Mouse (Mus musculus): Measurements from ENCODE around the gene Il19. TPM values are rescaled to one million over a fixed set of nuclear protein-coding genes. Genes with fewer than 3 reads are reported as not detected.

Gene Il19
- polyA plus RNA-seq, 1 experiment: 0.06 TPM

DNA sequence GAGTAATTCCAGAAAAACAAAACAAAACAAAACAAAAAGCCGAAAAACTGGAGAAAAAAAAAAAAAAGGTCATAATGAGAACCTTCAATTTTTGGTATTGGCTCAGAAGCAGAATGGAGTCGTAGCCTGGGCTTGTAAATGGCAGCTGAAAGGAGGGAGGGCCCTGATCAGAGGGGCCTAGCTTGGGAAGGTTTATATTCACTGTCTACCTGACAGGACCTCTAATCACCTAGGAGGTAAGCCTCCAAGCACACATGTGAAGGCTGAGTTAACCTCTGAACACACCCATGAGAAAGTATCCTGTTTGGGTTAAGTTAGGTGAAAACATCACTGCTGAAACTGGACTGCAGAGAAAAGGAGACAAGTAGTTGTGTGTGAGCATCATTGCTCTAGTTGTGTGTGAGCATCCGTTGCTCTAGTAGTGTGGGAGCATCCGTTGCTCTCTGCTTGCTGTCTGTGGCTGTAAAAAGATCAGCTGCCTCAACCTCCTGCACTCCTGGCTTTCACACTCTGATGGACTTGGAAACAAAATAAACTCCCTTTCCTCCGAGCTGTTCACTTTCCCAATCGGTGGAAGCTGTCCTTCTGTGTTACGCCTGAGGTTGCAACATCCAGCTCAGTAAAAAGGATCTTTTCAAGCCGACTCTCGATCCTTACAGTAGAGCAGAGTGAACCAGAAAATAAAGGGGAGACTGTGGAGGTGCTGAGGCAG lies 46.4 kb downstream of the Il19 start:
- Histone ChIP-seq H3K79me2 (ENCODE audit: control insufficient read depth, insufficient read depth) (no peaks in the 10 kb centered on the region), H3K4me3 (ENCODE audit: insufficient read depth, poor library complexity, severe bottlenecking) (no peak overlapping the region), H3ac (ENCODE audit: control insufficient read depth, insufficient read length, low read depth) (no peak overlapping the region), H3K36me3 (ENCODE audit: control insufficient read depth, insufficient read depth) (no peaks in the 10 kb centered on the region), H3K79me3 (ENCODE audit: low read depth) (no peaks in the 10 kb centered on the region), H3K27me3 (ENCODE audit: control insufficient read depth, insufficient read depth, insufficient read length) (no peaks in the 10 kb centered on the region)
- TF ChIP-seq MYOD1 (IDR thresholded peaks at IDR 0.05; ENCODE audit: control insufficient read depth, insufficient read length, low read depth) (no peak), CTCF (IDR thresholded peaks at IDR 0.05; ENCODE audit: control insufficient read depth, insufficient read depth, insufficient read length) (no peak), USF1 (IDR thresholded peaks at IDR 0.05; ENCODE audit: low read depth) (no peak), FOSL1 (IDR thresholded peaks at IDR 0.05; ENCODE audit: insufficient read depth, low read length, poor library complexity, severe bottlenecking) (no peak), MAX (IDR thresholded peaks at IDR 0.05) (no peak), MYOG (IDR thresholded peaks at IDR 0.05; ENCODE audit: control insufficient read depth, extremely low read depth, insufficient read length) (no peak)

DNA sequence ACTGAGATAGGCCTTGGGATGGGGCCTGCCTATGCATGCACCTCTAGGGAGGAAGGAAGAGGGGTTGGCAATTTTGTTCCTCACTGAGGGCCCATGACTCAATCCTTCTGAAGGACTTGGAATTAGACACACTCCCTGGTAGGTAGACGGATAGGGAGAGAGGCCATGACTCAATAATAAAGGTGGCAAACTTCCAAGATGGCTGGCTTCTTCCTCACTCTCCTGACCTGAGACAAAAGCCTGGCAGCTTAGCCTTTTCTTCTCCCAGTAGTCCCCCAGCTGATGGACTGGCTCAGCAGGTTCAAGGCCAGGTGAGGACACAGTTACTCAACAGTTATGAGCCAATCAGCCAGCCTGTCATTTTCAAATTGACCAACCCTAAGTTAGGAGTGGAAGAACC lies 47.5 kb downstream of the Il19 start:
- no peaks in the 10 kb centered on the region for H3K79me3 ChIP-seq (ENCODE audit: low read depth)
- no peak overlapping the region for H3ac ChIP-seq (ENCODE audit: control insufficient read depth, insufficient read length, low read depth)
- H3K36me3 ChIP-seq (ENCODE audit: control insufficient read depth, insufficient read depth): no peaks in the 10 kb centered on the region
- TF ChIP-seq FOSL1 (IDR thresholded peaks at IDR 0.05; ENCODE audit: insufficient read depth, low read length, poor library complexity, severe bottlenecking) (no peak), CEBPB (IDR thresholded peaks at IDR 0.05; ENCODE audit: low read depth) (no peak), MAX (IDR thresholded peaks at IDR 0.05) (no peak), USF1 (IDR thresholded peaks at IDR 0.05; ENCODE audit: low read depth) (no peak), MYOG (IDR thresholded peaks at IDR 0.05; ENCODE audit: control insufficient read depth, extremely low read depth, insufficient read length) (no peak)
- no peaks in the 10 kb centered on the region for H3K79me2 ChIP-seq (ENCODE audit: control insufficient read depth, insufficient read depth)
- no peaks in the 10 kb centered on the region for H3K27me3 ChIP-seq (ENCODE audit: control insufficient read depth, insufficient read depth, insufficient read length)
- no peak overlapping the region for H3K4me3 ChIP-seq (ENCODE audit: insufficient read depth, poor library complexity, severe bottlenecking)

DNA sequence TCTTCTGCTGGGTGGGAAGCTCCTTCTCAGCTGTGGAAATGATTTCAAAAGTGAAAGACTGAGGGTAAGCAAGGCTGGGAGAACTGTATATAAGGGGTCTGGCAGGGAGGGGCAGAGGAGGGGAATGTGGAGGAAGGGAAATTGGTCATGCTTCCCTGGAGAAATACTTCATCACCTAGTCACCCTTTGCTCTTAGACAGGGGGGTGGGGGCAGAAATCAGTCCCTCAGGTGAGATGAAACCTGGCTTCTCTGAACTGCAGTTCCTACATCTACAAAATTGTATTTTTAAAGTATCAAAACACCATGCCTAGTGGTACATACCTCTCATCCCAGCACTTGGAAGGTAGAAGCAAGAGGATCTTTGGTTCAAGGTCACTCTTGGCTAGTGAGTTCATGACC lies 52.6 kb downstream of the Il19 start, which contains the start of gene Il24:
Gene Il24 (minus strand): TSS at position 101 of the 400 bp plus-strand sequence.
- no peak within 1 kb of the TSS for H3K4me3 ChIP-seq (ENCODE audit: insufficient read depth, poor library complexity, severe bottlenecking)
- H3K27me3 ChIP-seq (ENCODE audit: control insufficient read depth, insufficient read depth, insufficient read length): no peaks in the 10 kb centered on the region
- TF ChIP-seq MYOD1 (IDR thresholded peaks at IDR 0.05; ENCODE audit: control insufficient read depth, insufficient read length, low read depth) (no peak), USF1 (IDR thresholded peaks at IDR 0.05; ENCODE audit: low read depth) (no peak), MAX (IDR thresholded peaks at IDR 0.05) (no peak), CTCF (IDR thresholded peaks at IDR 0.05; ENCODE audit: control insufficient read depth, insufficient read depth, insufficient read length) (no peak), CEBPB (IDR thresholded peaks at IDR 0.05; ENCODE audit: low read depth) (no peak), FOSL1 (IDR thresholded peaks at IDR 0.05; ENCODE audit: insufficient read depth, low read length, poor library complexity, severe bottlenecking) (no peak), MYOG (IDR thresholded peaks at IDR 0.05; ENCODE audit: control insufficient read depth, extremely low read depth, insufficient read length) (no peak)
- no peak within 1 kb of the TSS for H3ac ChIP-seq (ENCODE audit: control insufficient read depth, insufficient read length, low read depth)
- H3K79me2 ChIP-seq (ENCODE audit: control insufficient read depth, insufficient read depth): no peaks in the 10 kb centered on the region
- H3K79me3 ChIP-seq (ENCODE audit: low read depth): no peaks in the 10 kb centered on the region
- no peaks in the 10 kb centered on the region for H3K36me3 ChIP-seq (ENCODE audit: control insufficient read depth, insufficient read depth)

DNA sequence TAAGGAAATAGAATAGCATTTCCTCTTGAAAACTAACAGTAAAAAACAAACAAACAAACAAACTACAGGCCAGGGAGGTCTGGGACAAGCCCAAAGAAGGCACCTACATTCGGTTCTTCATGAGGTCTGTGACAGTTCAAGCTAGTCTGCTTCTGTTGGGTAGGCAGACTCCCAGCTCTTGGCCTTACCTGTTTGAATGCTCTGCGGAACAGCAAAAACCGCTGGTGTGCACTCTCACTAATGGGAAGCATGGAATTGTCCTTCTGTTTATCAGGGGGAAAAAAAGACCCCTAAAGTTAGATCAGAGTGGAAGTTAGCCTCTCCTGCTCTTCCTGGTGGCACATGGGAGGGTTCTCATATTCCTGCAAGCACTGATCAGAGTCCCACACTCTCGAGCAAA lies 56.8 kb downstream of the Il19 start:
- Histone ChIP-seq H3K79me3 (ENCODE audit: low read depth) (no peaks in the 10 kb centered on the region), H3ac (ENCODE audit: control insufficient read depth, insufficient read length, low read depth) (no peak overlapping the region), H3K79me2 (ENCODE audit: control insufficient read depth, insufficient read depth) (no peaks in the 10 kb centered on the region), H3K27me3 (ENCODE audit: control insufficient read depth, insufficient read depth, insufficient read length) (no peaks in the 10 kb centered on the region), H3K36me3 (ENCODE audit: control insufficient read depth, insufficient read depth) (no peaks in the 10 kb centered on the region), H3K4me3 (ENCODE audit: insufficient read depth, poor library complexity, severe bottlenecking) (no peak overlapping the region)
- TF ChIP-seq FOSL1 (IDR thresholded peaks at IDR 0.05; ENCODE audit: insufficient read depth, low read length, poor library complexity, severe bottlenecking) (no peak), MAX (IDR thresholded peaks at IDR 0.05) (no peak), CEBPB (IDR thresholded peaks at IDR 0.05; ENCODE audit: low read depth) (no peak), MYOD1 (IDR thresholded peaks at IDR 0.05; ENCODE audit: control insufficient read depth, insufficient read length, low read depth) (no peak), MYOG (IDR thresholded peaks at IDR 0.05; ENCODE audit: control insufficient read depth, extremely low read depth, insufficient read length) (no peak), CTCF (IDR thresholded peaks at IDR 0.05; ENCODE audit: control insufficient read depth, insufficient read depth, insufficient read length) (no peak), USF1 (IDR thresholded peaks at IDR 0.05; ENCODE audit: low read depth) (no peak)

Other genes starting within 250 kb of the Il19 start
- gene Gm29427, start 224.3 kb downstream of the Il19 start, polyA plus RNA-seq (2012; fragmentation: generic; extraction: Trizol): not detected
- 0.85 TPM for gene Yod1, start 222.8 kb downstream of the Il19 start, polyA plus RNA-seq (2012; fragmentation: generic; extraction: Trizol)
- 3.0 TPM for gene Pfkfb2, start 210.9 kb downstream of the Il19 start, polyA plus RNA-seq (2012; fragmentation: generic; extraction: Trizol)
- gene AA986860, start 208.1 kb downstream of the Il19 start, polyA plus RNA-seq (2012; fragmentation: generic; extraction: Trizol): 0.88 TPM
- gene Fcamr, start 139.2 kb downstream of the Il19 start, polyA plus RNA-seq (2012; fragmentation: generic; extraction: Trizol): not detected
- gene Pigr, start 113.4 kb downstream of the Il19 start, polyA plus RNA-seq (2012; fragmentation: generic; extraction: Trizol): not detected
- gene Fcmr, start 74.4 kb downstream of the Il19 start, polyA plus RNA-seq (2012; fragmentation: generic; extraction: Trizol): not detected
- not detected for gene Il24, start 52.7 kb downstream of the Il19 start, polyA plus RNA-seq (2012; fragmentation: generic; extraction: Trizol)
- not detected for gene Il20, start 28.7 kb downstream of the Il19 start, polyA plus RNA-seq (2012; fragmentation: generic; extraction: Trizol)
- gene Il10, start 79.7 kb upstream of the Il19 start, polyA plus RNA-seq (2012; fragmentation: generic; extraction: Trizol): not detected
- 87.0 TPM for gene Mapkapk2, start 157.7 kb upstream of the Il19 start, polyA plus RNA-seq (2012; fragmentation: generic; extraction: Trizol)
- 5.0 TPM for gene Dyrk3, start 198.2 kb upstream of the Il19 start, polyA plus RNA-seq (2012; fragmentation: generic; extraction: Trizol)
- gene Eif2d, start 213.1 kb upstream of the Il19 start, polyA plus RNA-seq (2012; fragmentation: generic; extraction: Trizol): 33.3 TPM

Data from C2C12 (cell line).